Mouse (Mus musculus): ENCODE data around the gene Tab1. TPM values are rescaled to one million over a fixed set of nuclear protein-coding genes. Genes with fewer than 3 reads are reported as not detected.

Tab1 gene
- polyA plus RNA-seq, 1 experiment from 2014 or later: 36.7 TPM

GRCm38 (mm10) chr15:80159286-80159901 is 26.5 kb downstream of the Tab1 start:
- no peaks in the 10 kb centered on the region for H3K4me1 ChIP-seq (replicated peaks; ENCODE audit: control insufficient read depth, insufficient read depth, low read length)
- H3K4me3 ChIP-seq (ENCODE audit: low read depth, low read length): no peak overlapping the region
- H3K27me3 ChIP-seq (ENCODE audit: control insufficient read depth, insufficient read depth, low read length): no peaks in the 10 kb centered on the region
- DNase-seq (ENCODE audit: low spot score) (no peak), ATAC-seq (replicated peaks; ENCODE audit: low FRiP score) (no peak)
- H3K4me2 ChIP-seq (ENCODE audit: low read depth, low read length, severe bottlenecking): no peak overlapping the region
- no peaks in the 10 kb centered on the region for H3K9me3 ChIP-seq (ENCODE audit: control insufficient read depth, low read length)
- no peak overlapping the region for H3K9ac ChIP-seq (ENCODE audit: low read length)
- H3K36me3 ChIP-seq (ENCODE audit: control insufficient read depth, insufficient read depth, low read length): peaks cover 7% of the 10 kb centered on the region
- WGBS: 54% methylated on average over 8 of the region's 8 CpGs
- no peak overlapping the region for H3K27ac ChIP-seq (ENCODE audit: low read depth, low read length)

- no peak for DNase-seq (ENCODE audit: low spot score)
- Histone ChIP-seq H3K4me1 (replicated peaks; ENCODE audit: control insufficient read depth, insufficient read depth, low read length) (no peaks in the 10 kb centered on the region), H3K9me3 (ENCODE audit: control insufficient read depth, low read length) (no peaks in the 10 kb centered on the region), H3K4me2 (ENCODE audit: low read depth, low read length, severe bottlenecking) (no peak overlapping the region), H3K27ac (ENCODE audit: low read depth, low read length) (no peak overlapping the region), H3K27me3 (ENCODE audit: control insufficient read depth, insufficient read depth, low read length) (no peaks in the 10 kb centered on the region), H3K9ac (ENCODE audit: low read length) (no peak overlapping the region), H3K4me3 (ENCODE audit: low read depth, low read length) (no peak overlapping the region), H3K36me3 (ENCODE audit: control insufficient read depth, insufficient read depth, low read length) (peaks cover 7% of the 10 kb centered on the region)
- 91% methylated on average over 13 of the region's 13 CpGs for WGBS
- no peak for ATAC-seq (replicated peaks; ENCODE audit: low FRiP score)
These were observed 27.3 kb downstream of the Tab1 start for GRCm38 (mm10) chr15:80160223-80160622.

GRCm38 (mm10) chr15:80160726-80161125 is 27.8 kb downstream of the Tab1 start:
- Histone ChIP-seq H3K4me2 (ENCODE audit: low read depth, low read length, severe bottlenecking) (no peak overlapping the region), H3K4me1 (replicated peaks; ENCODE audit: control insufficient read depth, insufficient read depth, low read length) (no peaks in the 10 kb centered on the region), H3K36me3 (ENCODE audit: control insufficient read depth, insufficient read depth, low read length) (peaks cover 7% of the 10 kb centered on the region), H3K9ac (ENCODE audit: low read length) (no peak overlapping the region), H3K27ac (ENCODE audit: low read depth, low read length) (no peak overlapping the region), H3K4me3 (ENCODE audit: low read depth, low read length) (no peak overlapping the region), H3K27me3 (ENCODE audit: control insufficient read depth, insufficient read depth, low read length) (no peaks in the 10 kb centered on the region), H3K9me3 (ENCODE audit: control insufficient read depth, low read length) (no peaks in the 10 kb centered on the region)
- no peak for DNase-seq (ENCODE audit: low spot score)
- no peak for ATAC-seq (replicated peaks; ENCODE audit: low FRiP score)
- 80% methylated on average over 4 of the region's 4 CpGs for WGBS

- ATAC-seq (replicated peaks; ENCODE audit: low FRiP score): no peak
These were observed 28.3 kb downstream of the Tab1 start for GRCm38 (mm10) chr15:80161199-80161598.

GRCm38 (mm10) chr15:80162401-80162964 is 29.6 kb downstream of the Tab1 start:
- no peak for ATAC-seq (replicated peaks; ENCODE audit: low FRiP score)
- peaks cover 7% of the 10 kb centered on the region for H3K36me3 ChIP-seq (ENCODE audit: control insufficient read depth, insufficient read depth, low read length)
- no peak overlapping the region for H3K4me2 ChIP-seq (ENCODE audit: low read depth, low read length, severe bottlenecking)
- no peaks in the 10 kb centered on the region for H3K9me3 ChIP-seq (ENCODE audit: control insufficient read depth, low read length)
- WGBS: 89% methylated on average over 4 of the region's 4 CpGs
- no peak for DNase-seq (ENCODE audit: low spot score)
- H3K27ac ChIP-seq (ENCODE audit: low read depth, low read length): no peak overlapping the region
- H3K4me3 ChIP-seq (ENCODE audit: low read depth, low read length): no peak overlapping the region
- no peaks in the 10 kb centered on the region for H3K27me3 ChIP-seq (ENCODE audit: control insufficient read depth, insufficient read depth, low read length)
- H3K4me1 ChIP-seq (replicated peaks; ENCODE audit: control insufficient read depth, insufficient read depth, low read length): no peaks in the 10 kb centered on the region
- no peak overlapping the region for H3K9ac ChIP-seq (ENCODE audit: low read length)

More at GRCm38 (mm10) chr15:80161199-80161598, 28.3 kb downstream of the Tab1 start:
- DNase-seq (ENCODE audit: low spot score): no peak
- H3K36me3 ChIP-seq (ENCODE audit: control insufficient read depth, insufficient read depth, low read length): peaks cover 7% of the 10 kb centered on the region
- H3K4me1 ChIP-seq (replicated peaks; ENCODE audit: control insufficient read depth, insufficient read depth, low read length): no peaks in the 10 kb centered on the region
- H3K27me3 ChIP-seq (ENCODE audit: control insufficient read depth, insufficient read depth, low read length): no peaks in the 10 kb centered on the region
- H3K27ac ChIP-seq (ENCODE audit: low read depth, low read length): no peak overlapping the region
- H3K4me2 ChIP-seq (ENCODE audit: low read depth, low read length, severe bottlenecking): no peak overlapping the region
- H3K9ac ChIP-seq (ENCODE audit: low read length): no peak overlapping the region
- WGBS: 91% methylated on average over 3 of the region's 3 CpGs
- H3K4me3 ChIP-seq (ENCODE audit: low read depth, low read length): no peak overlapping the region
- no peaks in the 10 kb centered on the region for H3K9me3 ChIP-seq (ENCODE audit: control insufficient read depth, low read length)

- H3K36me3 ChIP-seq (ENCODE audit: control insufficient read depth, insufficient read depth, low read length): peaks cover 7% of the 10 kb centered on the region; the same call in 1 of the 2 replicates
- H3K9ac ChIP-seq (ENCODE audit: low read length): no peak overlapping the region
- no peaks in the 10 kb centered on the region for H3K27me3 ChIP-seq (ENCODE audit: control insufficient read depth, insufficient read depth, low read length)
- no peaks in the 10 kb centered on the region for H3K9me3 ChIP-seq (ENCODE audit: control insufficient read depth, low read length)
- WGBS: 90% methylated on average over 11 of the region's 11 CpGs
- no peak overlapping the region for H3K4me2 ChIP-seq (ENCODE audit: low read depth, low read length, severe bottlenecking)
- no peak for DNase-seq (ENCODE audit: low spot score)
- ATAC-seq (replicated peaks; ENCODE audit: low FRiP score): no peak
- no peak overlapping the region for H3K27ac ChIP-seq (ENCODE audit: low read depth, low read length)
- no peaks in the 10 kb centered on the region for H3K4me1 ChIP-seq (replicated peaks; ENCODE audit: control insufficient read depth, insufficient read depth, low read length)
- H3K4me3 ChIP-seq (ENCODE audit: low read depth, low read length): no peak overlapping the region
These were observed 30.3 kb downstream of the Tab1 start for GRCm38 (mm10) chr15:80163274-80163673.

- Histone ChIP-seq H3K4me3 (ENCODE audit: low read depth, low read length) (no peak overlapping the region), H3K27me3 (ENCODE audit: control insufficient read depth, insufficient read depth, low read length) (no peaks in the 10 kb centered on the region), H3K36me3 (ENCODE audit: control insufficient read depth, insufficient read depth, low read length) (peaks cover 7% of the 10 kb centered on the region; the same call in 1 of the 2 replicates), H3K27ac (ENCODE audit: low read depth, low read length) (no peak overlapping the region), H3K4me2 (ENCODE audit: low read depth, low read length, severe bottlenecking) (no peak overlapping the region), H3K9me3 (ENCODE audit: control insufficient read depth, low read length) (no peaks in the 10 kb centered on the region), H3K9ac (ENCODE audit: low read length) (no peak overlapping the region), H3K4me1 (replicated peaks; ENCODE audit: control insufficient read depth, insufficient read depth, low read length) (no peaks in the 10 kb centered on the region)
- ATAC-seq (replicated peaks; ENCODE audit: low FRiP score) (no peak), DNase-seq (ENCODE audit: low spot score) (no peak)
- 91% methylated on average over 4 of the region's 4 CpGs for WGBS
These were observed 30.8 kb downstream of the Tab1 start for GRCm38 (mm10) chr15:80163716-80164115.

GRCm38 (mm10) chr15:80165396-80165795 is 32.5 kb downstream of the Tab1 start:
- no peak overlapping the region for H3K4me2 ChIP-seq (ENCODE audit: low read depth, low read length, severe bottlenecking)
- 65% methylated on average over 5 of the region's 5 CpGs for WGBS
- no peak overlapping the region for H3K4me3 ChIP-seq (ENCODE audit: low read depth, low read length)
- no peaks in the 10 kb centered on the region for H3K9me3 ChIP-seq (ENCODE audit: control insufficient read depth, low read length)
- no peak overlapping the region for H3K9ac ChIP-seq (ENCODE audit: low read length)
- no peak overlapping the region for H3K27ac ChIP-seq (ENCODE audit: low read depth, low read length)
- H3K4me1 ChIP-seq (replicated peaks; ENCODE audit: control insufficient read depth, insufficient read depth, low read length): no peaks in the 10 kb centered on the region
- no peaks in the 10 kb centered on the region for H3K27me3 ChIP-seq (ENCODE audit: control insufficient read depth, insufficient read depth, low read length)
- ATAC-seq (replicated peaks; ENCODE audit: low FRiP score) (no peak), DNase-seq (ENCODE audit: low spot score) (no peak)
- H3K36me3 ChIP-seq (ENCODE audit: control insufficient read depth, insufficient read depth, low read length): peaks cover 4% of the 10 kb centered on the region; the same call in 1 of the 2 replicates

- H3K27ac ChIP-seq (ENCODE audit: low read depth, low read length): no peak overlapping the region
- no peaks in the 10 kb centered on the region for H3K9me3 ChIP-seq (ENCODE audit: control insufficient read depth, low read length)
- ATAC-seq (replicated peaks; ENCODE audit: low FRiP score) (no peak), DNase-seq (ENCODE audit: low spot score) (no peak)
- peaks cover under 1% of the 10 kb centered on the region; the same call in 1 of the 2 replicates for H3K4me1 ChIP-seq (replicated peaks; ENCODE audit: control insufficient read depth, insufficient read depth, low read length)
- H3K36me3 ChIP-seq (ENCODE audit: control insufficient read depth, insufficient read depth, low read length): no peaks in the 10 kb centered on the region
- no peak overlapping the region for H3K4me2 ChIP-seq (ENCODE audit: low read depth, low read length, severe bottlenecking)
- H3K27me3 ChIP-seq (ENCODE audit: control insufficient read depth, insufficient read depth, low read length): no peaks in the 10 kb centered on the region
- 92% methylated on average over 1 of the region's 1 CpGs for WGBS
- H3K9ac ChIP-seq (ENCODE audit: low read length): no peak overlapping the region
- H3K4me3 ChIP-seq (ENCODE audit: low read depth, low read length): no peak overlapping the region
These were observed 36.6 kb downstream of the Tab1 start for GRCm38 (mm10) chr15:80169484-80169883.
